ENCODE assay signal across 30 mouse cellular contexts in genomic region chr2:20587913-20588312, GRCm38 (mm10).
"Had no signal": no experiment of that assay in that cellular context is flagged by ENCODE, and none has a peak within 500 bp of the region (broad histone marks: within the 10 kb centered on the region; RNA-seq: fewer than 3 reads in every experiment).

No protein-coding gene starts in this region.

- H3K36me3 ChIP-seq: limb, embryonic 10.5 days; limb, embryonic 12.5 days; limb, embryonic 13.5 days; limb, embryonic 15.5 days; liver, embryonic 12.5 days; liver, embryonic 13.5 days; liver, embryonic 15.5 days; lung, embryonic 15.5 days; midbrain, embryonic 10.5 days; midbrain, embryonic 12.5 days; midbrain, embryonic 13.5 days; midbrain, embryonic 15.5 days; neural tube, embryonic 12.5 days had no signal

- H3K4me2 ChIP-seq: limb, embryonic 12.5 days; limb, embryonic 13.5 days; limb, embryonic 15.5 days; liver, embryonic 11.5 days; liver, embryonic 12.5 days; liver, embryonic 13.5 days; liver, embryonic 15.5 days; lung, embryonic 14.5 days; lung, embryonic 15.5 days; midbrain, embryonic 11.5 days; midbrain, embryonic 12.5 days; midbrain, embryonic 13.5 days; midbrain, embryonic 15.5 days; neural tube, embryonic 12.5 days had no signal

- H3K4me1 ChIP-seq: limb, embryonic 10.5 days; limb, embryonic 12.5 days; limb, embryonic 13.5 days; limb, embryonic 15.5 days; liver, embryonic 15.5 days; lung, embryonic 15.5 days; megakaryocyte, embryonic 14.5 days; midbrain, embryonic 10.5 days; midbrain, embryonic 12.5 days; midbrain, embryonic 13.5 days; midbrain, embryonic 15.5 days; neural tube, embryonic 12.5 days had no signal

- H3K9me3 ChIP-seq: limb, embryonic 10.5 days; limb, embryonic 12.5 days; limb, embryonic 15.5 days; liver, embryonic 12.5 days; liver, embryonic 13.5 days; liver, embryonic 15.5 days; lung, embryonic 15.5 days; megakaryocyte, embryonic 14.5 days; midbrain, embryonic 12.5 days; midbrain, embryonic 15.5 days had no signal

- DNase-seq: left cerebral cortex, postnatal 4 days; liver; liver, embryonic 13.5 days; liver, postnatal 0 days; lung, adult 18-20 months; lung, adult 2 months; lung, embryonic 14.5 days; lung, postnatal 10 days; lung, postnatal 14 days; lung, postnatal 36 days; lung, postnatal 4 days; midbrain, embryonic 14.5 days had no signal

- H3K27me3 ChIP-seq: limb, embryonic 12.5 days; limb, embryonic 13.5 days; limb, embryonic 15.5 days; liver, embryonic 12.5 days; liver, embryonic 13.5 days; liver, embryonic 15.5 days; lung, embryonic 15.5 days; megakaryocyte, embryonic 14.5 days; midbrain, embryonic 12.5 days; midbrain, embryonic 13.5 days; midbrain, embryonic 15.5 days; neural tube, embryonic 12.5 days had no signal

- H3K4me3 ChIP-seq: limb, embryonic 10.5 days; limb, embryonic 12.5 days; limb, embryonic 13.5 days; limb, embryonic 15.5 days; liver, embryonic 12.5 days; liver, embryonic 13.5 days; liver, embryonic 15.5 days; lung, embryonic 15.5 days; megakaryocyte, embryonic 14.5 days; midbrain, embryonic 10.5 days; midbrain, embryonic 12.5 days; midbrain, embryonic 13.5 days; midbrain, embryonic 15.5 days; myocyte; neural tube, embryonic 12.5 days had no signal

- H3K9ac ChIP-seq: limb, embryonic 12.5 days; limb, embryonic 13.5 days; limb, embryonic 15.5 days; liver, embryonic 12.5 days; liver, embryonic 13.5 days; liver, embryonic 14.5 days; liver, embryonic 15.5 days; liver, postnatal 0 days; lung, embryonic 14.5 days; lung, embryonic 15.5 days; midbrain, embryonic 12.5 days; midbrain, embryonic 13.5 days; midbrain, embryonic 15.5 days; neural tube, embryonic 12.5 days had no signal

- H3K27ac ChIP-seq: limb, embryonic 10.5 days; limb, embryonic 12.5 days; limb, embryonic 13.5 days; limb, embryonic 15.5 days; liver, embryonic 12.5 days; liver, embryonic 13.5 days; liver, embryonic 14.5 days; liver, embryonic 15.5 days; lung, embryonic 15.5 days; macrophage; midbrain, embryonic 10.5 days; midbrain, embryonic 12.5 days; midbrain, embryonic 13.5 days; midbrain, embryonic 15.5 days; neural tube, embryonic 12.5 days had no signal
